ENCODE assay signal across 21 mouse cellular contexts in the genomic region with DNA sequence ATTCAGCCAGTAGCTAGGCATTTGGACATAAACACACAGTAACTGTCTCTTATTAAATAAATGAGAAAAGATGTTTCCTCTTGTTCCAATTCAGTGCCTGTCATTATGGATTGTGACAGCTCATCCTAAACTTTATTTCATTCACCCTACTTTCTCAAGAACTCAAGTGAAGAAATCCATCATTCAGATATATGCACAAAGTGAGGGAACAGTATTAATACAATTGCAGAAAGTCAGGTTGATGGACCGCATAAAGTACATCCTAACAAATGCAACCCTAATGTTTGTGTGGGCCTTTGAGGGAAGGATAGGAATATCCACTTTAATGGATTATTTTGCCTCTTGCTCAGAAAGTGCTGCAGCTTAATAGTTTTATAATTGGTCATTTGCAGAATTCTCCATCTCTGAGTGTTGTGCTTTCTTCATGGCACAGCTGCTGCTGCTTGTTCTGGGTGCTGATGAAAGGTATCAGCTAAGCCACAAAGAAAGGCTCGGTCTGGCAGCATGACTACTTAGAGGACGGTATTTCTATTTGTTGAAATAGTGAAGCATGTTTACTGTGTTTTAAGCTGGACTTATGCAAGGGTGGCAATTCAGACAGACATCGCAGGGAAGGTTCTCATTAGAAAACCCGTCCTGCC. TPM values are rescaled to one million over a fixed set of nuclear protein-coding genes. Genes with fewer than 3 reads are reported as not detected.
"Had no signal": no experiment of that assay in that cellular context is flagged by ENCODE, and none has a peak within 500 bp of the region (broad histone marks: within the 10 kb centered on the region; RNA-seq: fewer than 3 reads in every experiment).

No protein-coding gene starts in this region.

- DNase-seq: liver, postnatal 0 days; lung, adult 2 months; lung, postnatal 14 days; lung, postnatal 36 days; midbrain, embryonic 14.5 days; right cerebral cortex, postnatal 25 days; right cerebral cortex, postnatal 4 days; spleen, adult 18-20 months; thymus, adult 18-20 months; thymus, postnatal 14 days; thymus, postnatal 36 days had no signal

- ATAC-seq: liver, postnatal 0 days; lung, postnatal 0 days; midbrain, embryonic 16.5 days had no signal

- H3K27me3 ChIP-seq: liver, embryonic 15.5 days; megakaryocyte, embryonic 14.5 days had no signal

- H3K9ac ChIP-seq: liver, embryonic 15.5 days; liver, postnatal 0 days; lung, embryonic 15.5 days; midbrain, embryonic 12.5 days; neural tube, embryonic 12.5 days had no signal

- H3K36me3 ChIP-seq: liver, embryonic 15.5 days; lung, embryonic 15.5 days; midbrain, embryonic 12.5 days; neural tube, embryonic 12.5 days had no signal

- H3K4me1 ChIP-seq: liver, embryonic 15.5 days; lung, embryonic 15.5 days; megakaryocyte, embryonic 14.5 days; midbrain, embryonic 12.5 days; neural tube, embryonic 12.5 days had no signal

- H3K9me3 ChIP-seq: liver, embryonic 15.5 days; lung, embryonic 15.5 days; megakaryocyte, embryonic 14.5 days; midbrain, embryonic 12.5 days; neural tube, embryonic 12.5 days had no signal

- H3K4me2 ChIP-seq: liver, embryonic 15.5 days; lung, embryonic 15.5 days; midbrain, embryonic 12.5 days; neural tube, embryonic 12.5 days had no signal

- H3K4me3 ChIP-seq: liver, embryonic 15.5 days; lung, embryonic 15.5 days; megakaryocyte, embryonic 14.5 days; midbrain, embryonic 12.5 days; neural tube, embryonic 12.5 days had no signal

- H3K27ac ChIP-seq: liver, embryonic 15.5 days; lung, embryonic 15.5 days; macrophage; midbrain, embryonic 12.5 days; neural tube, embryonic 12.5 days had no signal

RNA-seq across cellular contexts. Expression of gene Grm7, which starts 8.1 kb away (rescaled TPM):
- total RNA-seq: megakaryocyte progenitor cell, adult 5-6 weeks; neutrophil, adult 5-6 weeks had no signal
- polyA plus RNA-seq: liver, embryonic 15.5 days; liver, postnatal 0 days; lung, postnatal 0 days; macrophage had no signal
